Mouse (Mus musculus) heart, embryonic 11.5 days (tissue): ENCODE measurements around the gene Kbtbd4. TPM values are rescaled to one million over a fixed set of nuclear protein-coding genes. Genes with fewer than 3 reads are reported as not detected.
"Not testable (repeated sequence)": the region's sequence is repeated elsewhere in the genome, so short reads cannot be mapped to it uniquely, and the experiment has no call there.

Source experiments
- ATAC-seq: fragments of 200-750 bp; cut with Nextera tagmentation; replicated peaks from 2 replicates; pipeline ENCODE4 v1.8.0; 2017; ENCODE audit warnings: moderate library complexity; ENCODE audit not compliant: insufficient number of reproducible peaks, low FRiP score, low TSS enrichment
- H3K27ac ChIP-seq: fragments of 300-500 bp; sonication (generic); 2 replicates; pipeline ENCODE4 v1.5.1; 2014; ENCODE audit warnings: mild to moderate bottlenecking, low read depth, low read length
- H3K27me3 ChIP-seq: fragments of 300-500 bp; sonication (generic); 2 replicates; pipeline ENCODE4 v1.6.1; 2014; ENCODE audit warnings: mild to moderate bottlenecking, low read length, mixed read lengths; ENCODE audit not compliant: control insufficient read depth, insufficient read depth
- H3K36me3 ChIP-seq: fragments of 300-500 bp; sonication (generic); 2 replicates; pipeline ENCODE4 v1.6.1; 2014; ENCODE audit warnings: mild to moderate bottlenecking, low read length, moderate library complexity, mixed read lengths; ENCODE audit not compliant: control insufficient read depth, insufficient read depth
- H3K4me1 ChIP-seq: fragments of 300-500 bp; sonication (generic); 2 replicates; pipeline ENCODE4 v1.6.1; 2014; ENCODE audit warnings: low read length; ENCODE audit not compliant: control insufficient read depth, insufficient read depth
- H3K4me2 ChIP-seq: fragments of 300-500 bp; sonication (generic); 2 replicates; pipeline ENCODE4 v1.6.1; 2014; ENCODE audit warnings: mild to moderate bottlenecking, moderate library complexity
- H3K4me3 ChIP-seq: fragments of 300-500 bp; sonication (generic); 2 replicates; pipeline ENCODE4 v1.5.1; 2014; ENCODE audit warnings: low read depth, low read length
- H3K9ac ChIP-seq: fragments of 300-500 bp; sonication (generic); 2 replicates; pipeline ENCODE4 v1.6.1; 2014; ENCODE audit warnings: mild to moderate bottlenecking, low read depth, low read length, moderate library complexity
- H3K9me3 ChIP-seq: fragments of 300-500 bp; sonication (generic); replicated peaks from 2 replicates; pipeline ENCODE4 v1.6.1; 2016; ENCODE audit warnings: low read length; ENCODE audit not compliant: control insufficient read depth
- WGBS: fragments of 180-500 bp; shearing (Covaris S2); extraction: QIAGEN DNeasy Blood & Tissue Kit; methylation state at CpG from one replicate; pipeline ENCODE4 v1.1.7; 2014; ENCODE audit not compliant: insufficient replicate concordance; 5-methylcytosine and 5-hydroxymethylcytosine counted together
- polyA plus RNA-seq: library from polyadenylated mRNA; unstranded; fragments of >200 nt; fragmentation: Nextera tagmentation; extraction: Ambion mirVana; gene quantifications from 2 replicates; pipeline ENCODE4 v1.2.1, GENCODE M21; 2014

The Kbtbd4 gene
- polyA plus RNA-seq, 1 experiment from 2014 or later, result 26.2 TPM

DNA sequence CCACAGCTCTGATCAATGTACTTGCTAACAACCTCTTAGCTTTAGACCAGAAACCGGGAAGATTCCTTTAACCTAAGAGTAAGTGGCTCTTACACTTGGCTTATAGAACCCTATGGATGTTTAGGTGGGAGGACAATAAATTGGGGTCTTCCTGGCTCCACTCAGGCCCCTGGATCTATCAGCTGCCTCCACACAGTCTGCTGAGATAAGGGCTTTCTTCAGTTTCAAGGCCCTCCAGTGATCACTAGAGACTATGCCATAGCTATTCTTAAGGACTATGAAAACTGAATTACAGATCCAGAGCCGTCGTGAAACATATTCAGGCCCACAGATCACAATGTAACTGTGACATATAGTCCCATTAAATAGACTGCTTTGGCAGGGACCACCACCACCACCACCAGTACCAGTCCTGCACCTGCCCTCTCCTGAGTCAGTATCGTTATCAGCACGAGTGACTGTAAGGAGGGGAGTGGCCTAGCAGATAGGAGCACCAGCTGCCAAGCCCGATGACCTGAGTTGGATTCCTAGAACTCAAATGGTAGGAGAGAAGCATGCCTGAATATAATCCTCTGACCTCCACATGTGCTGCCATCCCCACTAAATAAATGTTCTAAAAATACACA lies 10.8 kb upstream of the Kbtbd4 start:
- Histone ChIP-seq H3K4me3 (no peak overlapping the region), H3K9ac (0 out of 2 replicates have a peak overlapping the region, but pooled peaks have one; percentile 46), H3K36me3 (peaks cover 27% of the 10 kb centered on the region), H3K27ac (peak overlapping the region; percentile 73), H3K4me1 (peaks cover 7% of the 10 kb centered on the region; the same call in 1 of the 2 replicates), H3K27me3 (no peaks in the 10 kb centered on the region), H3K9me3 (no peaks in the 10 kb centered on the region), H3K4me2 (no peak overlapping the region)
- ATAC-seq, result peak; percentile 67; the same call in 1 of the 2 replicates
- WGBS, result 55% methylated on average over 6 of the region's 6 CpGs

DNA sequence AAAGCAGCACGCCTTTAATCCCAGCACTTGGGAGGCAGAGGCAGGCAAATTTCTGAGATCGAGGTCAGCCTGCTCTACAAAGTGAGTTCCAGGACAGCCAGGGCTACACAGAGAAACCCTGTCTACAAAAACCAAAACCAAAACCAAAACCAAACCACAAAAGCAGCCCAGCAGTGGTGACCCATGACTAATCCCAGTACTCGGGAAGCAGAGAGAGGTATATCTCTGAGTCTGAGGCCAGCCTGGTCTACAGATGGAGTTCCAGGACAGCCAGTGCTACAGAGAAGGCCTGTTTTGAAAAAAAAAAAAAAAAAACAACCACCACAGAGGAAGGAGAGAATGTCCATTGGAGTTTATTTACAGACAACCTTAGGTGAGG lies 10.3 kb upstream of the Kbtbd4 start:
- Histone ChIP-seq H3K36me3 (peaks cover 30% of the 10 kb centered on the region), H3K27ac (peak overlapping the region; percentile 57; the same call in 1 of the 2 replicates)
- not testable (repeated sequence) for H3K9me3 ChIP-seq, H3K9ac ChIP-seq, H3K27me3 ChIP-seq, H3K4me2 ChIP-seq, ATAC-seq, H3K4me1 ChIP-seq, H3K4me3 ChIP-seq
- 73% methylated on average over 3 of the region's 3 CpGs for WGBS

GRCm38 (mm10) chr2:90903398-90903797 lies 1.1 kb upstream of the Kbtbd4 start:
- Histone ChIP-seq H3K9me3 (no peaks in the 10 kb centered on the region), H3K27me3 (no peaks in the 10 kb centered on the region), H3K4me1 (peaks cover 15% of the 10 kb centered on the region), H3K27ac (no peak overlapping the region; the same call in 1 of the 2 replicates), H3K36me3 (peaks cover 15% of the 10 kb centered on the region; the same call in 1 of the 2 replicates), H3K4me2 (peak overlapping the region; percentile 80), H3K9ac (peak overlapping the region; percentile 99; the same call in 1 of the 2 replicates), H3K4me3 (peak overlapping the region; percentile 97)
- WGBS, result 74% methylated on average over 2 of the region's 2 CpGs
- no peak for ATAC-seq

DNA sequence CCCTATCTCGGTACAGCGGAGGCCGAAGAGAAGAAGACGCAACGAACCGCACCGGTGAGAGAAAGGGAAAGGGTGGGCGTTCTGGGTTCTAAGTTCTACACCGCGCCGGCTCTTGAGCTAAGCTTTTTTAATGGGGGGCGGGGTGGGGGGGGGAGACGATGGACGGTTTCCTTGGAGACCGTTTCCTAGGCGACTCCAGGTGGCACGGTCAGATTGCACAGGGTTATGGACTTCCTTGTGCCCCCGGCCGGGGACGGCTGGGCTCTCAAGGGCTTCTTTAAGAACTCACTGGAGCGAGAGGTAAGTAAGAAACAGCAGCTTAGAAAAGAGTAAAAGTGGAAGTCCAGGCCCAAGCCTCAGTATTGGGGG lies 300 bp downstream of the Kbtbd4 start:
- H3K4me3 ChIP-seq, result peak overlapping the region; percentile 97
- WGBS, result 2% methylated on average over 21 of the region's 21 CpGs
- peaks cover 9% of the 10 kb centered on the region; the same call in 1 of the 2 replicates for H3K36me3 ChIP-seq
- H3K27ac ChIP-seq, result peak overlapping the region; percentile 95; the same call in 1 of the 2 replicates
- H3K9me3 ChIP-seq, result no peaks in the 10 kb centered on the region
- peaks cover 15% of the 10 kb centered on the region for H3K4me1 ChIP-seq
- peak; percentile 44; the same call in 1 of the 2 replicates for ATAC-seq
- peak overlapping the region; percentile 99 for H3K9ac ChIP-seq
- H3K27me3 ChIP-seq, result no peaks in the 10 kb centered on the region
- peak overlapping the region; percentile 80 for H3K4me2 ChIP-seq

GRCm38 (mm10) chr2:90906721-90907120 lies 2.2 kb downstream of the Kbtbd4 start:
- no peak overlapping the region for H3K27ac ChIP-seq
- WGBS, result 87% methylated on average over 2 of the region's 2 CpGs
- H3K4me3 ChIP-seq, result no peak overlapping the region
- H3K4me1 ChIP-seq, result peaks cover 15% of the 10 kb centered on the region
- peaks cover 12% of the 10 kb centered on the region; the same call in 1 of the 2 replicates for H3K36me3 ChIP-seq
- H3K9ac ChIP-seq, result no peak overlapping the region
- no peaks in the 10 kb centered on the region for H3K9me3 ChIP-seq
- no peak for ATAC-seq
- H3K4me2 ChIP-seq, result no peak overlapping the region
- H3K27me3 ChIP-seq, result no peaks in the 10 kb centered on the region

GRCm38 (mm10) chr2:90910861-90911260 lies 6.3 kb downstream of the Kbtbd4 start:
- ATAC-seq, result no peak
- H3K36me3 ChIP-seq, result peaks cover 12% of the 10 kb centered on the region; the same call in 1 of the 2 replicates
- 64% methylated on average over 1 of the region's 1 CpGs for WGBS

GRCm38 (mm10) chr2:90911668-90912067 lies 7.1 kb downstream of the Kbtbd4 start:
- H3K27ac ChIP-seq, result no peak overlapping the region
- H3K4me3 ChIP-seq, result no peak overlapping the region
- H3K4me1 ChIP-seq, result peaks cover 6% of the 10 kb centered on the region; the same call in 1 of the 2 replicates
- no peak overlapping the region for H3K9ac ChIP-seq
- H3K9me3 ChIP-seq, result no peaks in the 10 kb centered on the region
- no peaks in the 10 kb centered on the region for H3K27me3 ChIP-seq
- no peak overlapping the region for H3K4me2 ChIP-seq
- H3K36me3 ChIP-seq, result peaks cover 12% of the 10 kb centered on the region; the same call in 1 of the 2 replicates
- 82% methylated on average over 1 of the region's 1 CpGs for WGBS
- no peak for ATAC-seq

More at GRCm38 (mm10) chr2:90910861-90911260, 6.3 kb downstream of the Kbtbd4 start:
- no peak overlapping the region for H3K4me2 ChIP-seq
- H3K9ac ChIP-seq, result no peak overlapping the region
- H3K4me1 ChIP-seq, result peaks cover 1% of the 10 kb centered on the region
- H3K27me3 ChIP-seq, result no peaks in the 10 kb centered on the region
- no peak overlapping the region for H3K4me3 ChIP-seq
- no peaks in the 10 kb centered on the region for H3K9me3 ChIP-seq
- no peak overlapping the region for H3K27ac ChIP-seq

DNA sequence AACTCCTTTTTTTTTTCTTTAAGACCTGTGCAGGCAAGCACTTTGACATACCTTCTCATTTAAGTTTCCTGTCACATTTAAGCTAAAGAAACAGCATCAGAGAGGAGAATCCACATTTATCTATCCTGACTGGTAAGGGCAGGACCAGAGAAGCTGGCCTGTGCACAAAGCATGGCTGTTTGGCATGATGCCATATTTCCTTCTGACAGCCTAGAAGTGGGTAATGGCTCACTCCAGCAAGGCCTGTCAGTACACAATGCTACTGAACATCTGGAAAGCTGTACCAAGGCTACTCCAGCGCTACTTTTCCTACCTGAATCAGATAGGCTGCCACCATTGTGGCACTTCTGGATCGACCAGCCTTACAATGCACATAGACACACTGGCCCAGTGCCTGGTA lies 9.1 kb downstream of the Kbtbd4 start:
- ATAC-seq, result no peak
- Histone ChIP-seq H3K4me2 (no peak overlapping the region), H3K27me3 (no peaks in the 10 kb centered on the region), H3K27ac (no peak overlapping the region), H3K9me3 (no peaks in the 10 kb centered on the region), H3K4me3 (no peak overlapping the region), H3K36me3 (peaks cover 6% of the 10 kb centered on the region; the same call in 1 of the 2 replicates), H3K9ac (no peak overlapping the region), H3K4me1 (peaks cover 6% of the 10 kb centered on the region; the same call in 1 of the 2 replicates)
- 82% methylated on average over 2 of the region's 2 CpGs for WGBS
